Mouse (Mus musculus) thymus, adult 2 months (tissue): ENCODE measurements around the gene Tbc1d24.

ENCODE experiments used
- CTCF ChIP-seq: fragments of 200-500 bp; IDR thresholded peaks from 2 replicates; pipeline ENCODE4 v1.5.1; 2012; ENCODE audit warnings: mild to moderate bottlenecking, control low read depth, low read length, moderate library complexity, borderline replicate concordance; ENCODE audit not compliant: control insufficient read depth, poor library complexity, insufficient read depth; ENCODE audit errors: extremely low read depth
- POLR2A ChIP-seq: fragments of 200-500 bp; IDR thresholded peaks from 2 replicates; pipeline ENCODE4 v1.6.1; 2012; ENCODE audit warnings: mild to moderate bottlenecking, low read length, control low read depth, moderate library complexity; ENCODE audit not compliant: control insufficient read depth, poor library complexity, insufficient read depth; ENCODE audit errors: extremely low read depth

GRCm38 (mm10) chr17:24205284-24205888 is at the start of gene Tbc1d24:
- TF ChIP-seq CTCF = no peak
- no peak for TF ChIP-seq POLR2A
